Mouse (Mus musculus) liver, adult (tissue): ENCODE measurements at regions not wholly inside any gene's neighbourhood (a gene's known extent, or its start where the extent isn't known, plus 50 kb on each side); places are given as distances from the start of the nearest gene placed in this dataset.

Experiments used
- GATA4 ChIP-seq: IDR thresholded peaks from 2 replicates; pipeline ENCODE4 v1.6.1; 2014; ENCODE audit warnings: mild to moderate bottlenecking, low read length; ENCODE audit not compliant: insufficient replicate concordance

GRCm38 (mm10) chr3:133645604-133646003, 100.7 kb upstream of the Tet2 start:
- TF ChIP-seq GATA4: no peak

GRCm38 (mm10) chr3:133646449-133647059, 101.6 kb upstream of the Tet2 start:
- no peak for TF ChIP-seq GATA4

- no peak for TF ChIP-seq GATA4
Measured at GRCm38 (mm10) chr3:133650025-133650424, 105.1 kb upstream of the Tet2 start.

GRCm38 (mm10) chr3:133651996-133652395, 107.1 kb upstream of the Tet2 start:
- no peak for TF ChIP-seq GATA4

GRCm38 (mm10) chr3:133659759-133660158, 114.8 kb upstream of the Tet2 start:
- TF ChIP-seq GATA4: no peak

GRCm38 (mm10) chr3:133661303-133661702, 116.4 kb upstream of the Tet2 start:
- no peak for TF ChIP-seq GATA4

- TF ChIP-seq GATA4: no peak
Measured at GRCm38 (mm10) chr3:133664914-133665313, 120.0 kb upstream of the Tet2 start.

- no peak for TF ChIP-seq GATA4
Measured at GRCm38 (mm10) chr3:133665425-133666317, 120.7 kb upstream of the Tet2 start.

- no peak for TF ChIP-seq GATA4
Measured at GRCm38 (mm10) chr3:133672742-133673447, 128.0 kb upstream of the Tet2 start.

- TF ChIP-seq GATA4: no peak
Measured at GRCm38 (mm10) chr3:133677892-133678291, 133.0 kb upstream of the Tet2 start.

- TF ChIP-seq GATA4: no peak
Measured at GRCm38 (mm10) chr3:133679891-133680290, 135.0 kb upstream of the Tet2 start.

- TF ChIP-seq GATA4: no peak
Measured at GRCm38 (mm10) chr3:133680343-133680742, 135.4 kb upstream of the Tet2 start.

GRCm38 (mm10) chr3:133680805-133681204, 135.9 kb upstream of the Tet2 start:
- no peak for TF ChIP-seq GATA4

- no peak for TF ChIP-seq GATA4
Measured at GRCm38 (mm10) chr3:133684196-133684743, 139.3 kb upstream of the Tet2 start.

- TF ChIP-seq GATA4: no peak
Measured at GRCm38 (mm10) chr3:133684747-133685146, 139.8 kb upstream of the Tet2 start.
